Mouse (Mus musculus): ENCODE data around the gene Unc45b.

GRCm38 (mm10) chr11:82950736-82951481 is 40.6 kb downstream of the Unc45b start, which contains the start of gene Slfn5:
- TF ChIP-seq CTCF (IDR thresholded peaks at IDR 0.05; ENCODE audit: insufficient read depth, low read depth, low read length), result no peak
- no peak for TF ChIP-seq POLR2A (IDR thresholded peaks at IDR 0.05; ENCODE audit: insufficient read depth, low read depth, low read length)
